Mouse (Mus musculus) embryonic fibroblast, embryonic 13.5 days (primary cell): ENCODE data around the gene Rsph10b.

Experiments
- CTCF ChIP-seq: IDR thresholded peaks from 2 replicates; pipeline ENCODE4 v1.5.1; 2011; ENCODE audit warnings: mild to moderate bottlenecking, control low read depth, low read length, moderate library complexity, borderline replicate concordance; ENCODE audit not compliant: insufficient read depth
- POLR2A ChIP-seq: IDR thresholded peaks from 2 replicates; pipeline ENCODE4 v1.6.1; 2011; ENCODE audit warnings: low read depth, mild to moderate bottlenecking, control low read depth, low read length, moderate library complexity

- TF ChIP-seq CTCF = no peak
- TF ChIP-seq POLR2A = no peak
Observed at GRCm38 (mm10) chr5:143924781-143925452, 7.9 kb upstream of the Rsph10b start.
